Mouse (Mus musculus) MN1 (cell line): ENCODE results near the gene Arhgdia.

Experiments used
- DNase-seq: peaks from one replicate; pipeline ENCODE4 v3.0.0-alpha.2; 2016; ENCODE audit warnings: low spot score

Gene Arhgdia

DNA sequence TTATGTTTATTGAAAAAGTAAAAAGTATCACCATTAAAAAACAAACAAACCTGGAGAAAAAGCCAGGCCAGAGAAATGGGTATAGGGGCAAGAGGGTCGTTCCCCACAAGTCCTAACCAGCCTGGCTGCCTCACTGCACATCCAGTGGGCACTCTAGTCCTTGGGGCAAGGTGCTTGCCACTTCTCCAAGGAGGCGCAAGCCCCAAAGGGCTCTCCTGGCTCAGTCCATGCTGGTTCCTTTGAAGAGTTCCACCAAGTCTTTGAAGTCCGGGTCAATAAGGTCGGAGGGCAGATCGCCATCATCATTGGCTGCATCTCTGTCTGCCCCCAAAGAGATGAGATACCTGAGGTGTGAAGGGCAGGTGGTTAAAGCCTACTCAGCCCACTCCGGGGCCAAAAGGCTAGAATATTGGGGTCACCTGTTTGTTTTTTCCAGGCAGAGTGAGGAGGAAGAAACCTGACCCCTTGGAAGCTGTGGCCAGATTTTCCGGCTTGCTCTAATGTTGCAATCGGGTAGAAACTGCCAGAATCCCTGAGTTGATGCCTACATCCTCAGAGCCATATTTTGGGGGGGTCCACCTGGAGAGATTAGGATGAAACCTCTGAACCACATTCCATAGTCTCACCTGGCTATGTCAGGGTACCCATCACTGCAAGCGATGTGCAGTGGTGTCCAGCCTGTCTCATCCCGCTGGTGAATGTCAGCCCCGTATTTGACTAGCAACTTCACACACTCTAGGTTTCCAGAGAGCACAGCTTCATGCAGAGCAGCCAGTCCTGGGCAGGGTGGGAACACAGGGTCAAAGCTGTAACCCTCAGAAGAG is 31.2 kb downstream of the Arhgdia start:
- no peak for DNase-seq

DNA sequence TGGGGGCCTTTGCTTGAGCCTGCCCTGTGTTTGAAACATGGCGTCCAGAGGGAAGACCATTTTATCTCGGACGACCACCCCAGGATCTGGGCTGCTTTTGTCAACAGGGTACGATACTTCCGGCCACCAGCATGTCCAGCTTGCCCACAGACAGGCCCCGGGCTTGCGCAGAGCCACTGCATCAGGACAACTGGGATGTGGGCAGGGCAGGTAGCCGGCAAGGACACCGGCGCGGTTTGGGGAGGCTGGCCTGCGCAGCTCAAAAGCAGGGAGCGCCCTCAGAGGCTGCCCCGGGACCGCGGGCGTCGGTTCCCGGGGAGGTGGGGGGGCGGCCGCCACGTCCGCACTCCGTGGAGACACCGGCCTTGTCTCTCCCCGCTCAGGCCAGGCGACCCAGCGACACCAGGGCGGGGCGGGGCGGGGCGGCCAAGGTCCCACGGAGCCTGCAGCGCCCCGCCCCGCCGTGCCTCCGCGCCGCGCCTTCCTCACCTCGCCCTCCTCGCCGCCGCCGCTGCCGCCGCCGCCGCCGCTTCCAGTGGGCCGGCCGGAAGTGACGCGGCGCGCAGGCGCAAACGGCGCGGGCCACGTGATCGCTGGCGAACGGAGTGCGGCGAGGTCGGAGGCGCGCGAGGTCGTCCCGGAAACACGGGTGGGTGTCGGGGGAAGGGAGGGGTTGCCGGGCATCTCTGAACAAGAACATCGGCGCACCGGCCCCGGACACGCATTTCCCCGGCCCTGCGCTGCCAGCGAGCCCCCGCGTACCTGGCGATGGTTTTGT is 32.1 kb downstream of the Arhgdia start, which contains the start of gene Mcrip1:
Mcrip1 (minus strand) TSS at position 560 of the 778 bp plus-strand sequence.
- peak; percentile 94 for DNase-seq

GRCm38 (mm10) chr11:120548786-120549167 is 32.6 kb downstream of the Arhgdia start:
- DNase-seq = no peak

- DNase-seq = no peak
Measured at GRCm38 (mm10) chr11:120548214-120548613, 33.2 kb downstream of the Arhgdia start.

- peak; percentile 50 for DNase-seq
Measured at GRCm38 (mm10) chr11:120547469-120547868, 34.0 kb downstream of the Arhgdia start.

GRCm38 (mm10) chr11:120545964-120546363 is 35.5 kb downstream of the Arhgdia start:
- DNase-seq = no peak

GRCm38 (mm10) chr11:120542376-120542775 is 39.0 kb downstream of the Arhgdia start:
- DNase-seq = no peak

GRCm38 (mm10) chr11:120541907-120542306 is 39.5 kb downstream of the Arhgdia start:
- peak; percentile 51 for DNase-seq

GRCm38 (mm10) chr11:120539285-120540014 is 42.0 kb downstream of the Arhgdia start:
- DNase-seq = peak; percentile 82

- no peak for DNase-seq
Measured at GRCm38 (mm10) chr11:120538955-120539284, 42.5 kb downstream of the Arhgdia start.

GRCm38 (mm10) chr11:120538485-120538884 is 42.9 kb downstream of the Arhgdia start:
- peak; percentile 90 for DNase-seq

- no peak for DNase-seq
Measured at GRCm38 (mm10) chr11:120535804-120536203, 45.6 kb downstream of the Arhgdia start.

GRCm38 (mm10) chr11:120535145-120535544 is 46.3 kb downstream of the Arhgdia start:
- DNase-seq = peak; percentile 35

GRCm38 (mm10) chr11:120534093-120534492 is 47.3 kb downstream of the Arhgdia start:
- DNase-seq = no peak

GRCm38 (mm10) chr11:120531646-120532045 is 49.8 kb downstream of the Arhgdia start:
- DNase-seq = no peak

- DNase-seq = no peak
Measured at GRCm38 (mm10) chr11:120530085-120530964, 51.1 kb downstream of the Arhgdia start, which contains the start of gene Gcgr. Gene Gcgr, plus strand, starts transcription at chr11:120530699.

DNA sequence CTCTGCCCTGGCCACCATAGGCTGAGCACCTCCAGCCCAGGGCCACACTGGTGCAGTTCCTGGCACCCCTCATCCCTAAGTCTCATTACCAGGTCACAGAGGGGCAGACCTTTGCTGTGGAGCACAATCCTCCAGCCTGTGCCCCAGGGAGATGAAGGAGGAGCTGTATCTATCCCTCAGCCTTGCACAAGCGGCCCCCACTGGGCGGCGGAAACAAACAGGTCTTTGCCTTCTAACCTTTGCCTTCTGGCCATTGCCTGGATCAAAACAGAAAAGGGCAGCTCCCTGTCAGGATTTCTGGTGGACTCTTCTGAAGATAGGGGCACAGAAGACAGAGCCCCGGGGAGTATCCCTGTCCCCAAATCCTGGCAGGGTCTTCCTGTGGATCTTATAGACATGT is 52.5 kb downstream of the Arhgdia start:
- DNase-seq = no peak
